Mouse (Mus musculus) NIH3T3 (cell line): ENCODE results near the gene Gm13283.
A peak's percentile ranks its signal among the peaks of the same experiment; 100 is the strongest.
"Not testable (repeated sequence)": the region's sequence is repeated elsewhere in the genome, so short reads cannot be mapped to it uniquely, and the experiment has no call there.

ENCODE experiments used
- DNase-seq: peaks from one replicate; pipeline ENCODE4 v3.0.0-alpha.2; 2012; ENCODE audit warnings: low read depth

The Gm13283 gene

DNA sequence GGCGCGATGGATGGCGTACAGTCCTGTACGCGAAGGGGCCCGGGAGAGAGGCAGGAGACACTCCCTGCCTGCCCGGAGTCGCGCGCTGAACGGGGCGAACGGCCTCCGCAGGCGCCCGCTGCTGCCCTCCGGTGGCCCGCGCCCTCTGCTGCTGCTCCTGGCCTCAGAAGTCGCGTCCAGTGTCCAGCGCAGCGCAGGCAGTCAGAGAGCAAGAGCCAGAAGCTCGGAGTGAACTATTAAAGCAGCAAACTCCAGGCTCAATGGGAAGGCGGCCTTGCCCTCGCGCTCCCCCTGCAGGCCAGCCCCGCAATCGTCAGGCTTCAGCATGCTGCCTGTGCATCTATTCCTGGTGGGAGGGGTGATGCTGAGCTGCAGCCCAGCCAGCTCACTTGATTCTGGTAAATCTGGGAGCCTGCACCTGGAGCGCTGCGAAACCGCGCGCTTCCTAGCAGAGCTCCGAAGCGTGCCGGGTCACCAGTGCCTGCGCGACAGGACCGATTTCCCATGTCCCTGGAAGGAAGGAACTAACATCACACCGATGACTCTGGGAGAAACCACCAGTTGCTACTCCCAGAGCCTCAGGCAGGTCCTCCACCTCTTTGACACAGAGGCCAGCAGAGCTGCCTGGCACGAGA, 3.6 kb downstream of the Gm13283 start:
- peak; percentile 89 for DNase-seq

DNA sequence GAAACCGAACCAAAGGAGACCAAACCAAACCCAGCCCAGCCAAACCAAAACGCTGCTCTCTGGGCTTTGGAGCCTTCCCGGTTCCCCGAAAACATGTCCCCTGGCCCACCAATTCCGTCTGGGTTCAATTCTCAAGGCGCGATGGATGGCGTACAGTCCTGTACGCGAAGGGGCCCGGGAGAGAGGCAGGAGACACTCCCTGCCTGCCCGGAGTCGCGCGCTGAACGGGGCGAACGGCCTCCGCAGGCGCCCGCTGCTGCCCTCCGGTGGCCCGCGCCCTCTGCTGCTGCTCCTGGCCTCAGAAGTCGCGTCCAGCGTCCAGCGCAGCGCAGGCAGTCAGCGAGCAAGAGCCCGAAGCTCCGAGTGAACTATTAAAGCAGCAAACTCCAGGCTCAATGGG, 13.6 kb downstream of the Gm13283 start, which contains the start of gene Gm13290:
Gene Gm13290 (plus strand): TSS at position 301 of the 400 bp plus-strand sequence.
- not testable (repeated sequence) for DNase-seq

DNA sequence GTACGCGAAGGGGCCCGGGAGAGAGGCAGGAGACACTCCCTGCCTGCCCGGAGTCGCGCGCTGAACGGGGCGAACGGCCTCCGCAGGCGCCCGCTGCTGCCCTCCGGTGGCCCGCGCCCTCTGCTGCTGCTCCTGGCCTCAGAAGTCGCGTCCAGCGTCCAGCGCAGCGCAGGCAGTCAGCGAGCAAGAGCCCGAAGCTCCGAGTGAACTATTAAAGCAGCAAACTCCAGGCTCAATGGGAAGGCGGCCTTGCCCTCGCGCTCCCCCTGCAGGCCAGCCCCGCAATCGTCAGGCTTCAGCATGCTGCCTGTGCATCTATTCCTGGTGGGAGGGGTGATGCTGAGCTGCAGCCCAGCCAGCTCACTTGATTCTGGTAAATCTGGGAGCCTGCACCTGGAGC, 16.7 kb downstream of the Gm13283 start, which contains the start of gene Gm13289:
Gene Gm13289 (plus strand): TSS at position 301 of the 400 bp plus-strand sequence.
- not testable (repeated sequence) for DNase-seq

DNA sequence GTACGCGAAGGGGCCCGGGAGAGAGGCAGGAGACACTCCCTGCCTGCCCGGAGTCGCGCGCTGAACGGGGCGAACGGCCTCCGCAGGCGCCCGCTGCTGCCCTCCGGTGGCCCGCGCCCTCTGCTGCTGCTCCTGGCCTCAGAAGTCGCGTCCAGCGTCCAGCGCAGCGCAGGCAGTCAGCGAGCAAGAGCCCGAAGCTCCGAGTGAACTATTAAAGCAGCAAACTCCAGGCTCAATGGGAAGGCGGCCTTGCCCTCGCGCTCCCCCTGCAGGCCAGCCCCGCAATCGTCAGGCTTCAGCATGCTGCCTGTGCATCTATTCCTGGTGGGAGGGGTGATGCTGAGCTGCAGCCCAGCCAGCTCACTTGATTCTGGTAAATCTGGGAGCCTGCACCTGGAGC, 19.6 kb downstream of the Gm13283 start, which contains the start of gene Gm13272:
Gene Gm13272 (plus strand): TSS at position 301 of the 400 bp plus-strand sequence.
- DNase-seq, result not testable (repeated sequence)

DNA sequence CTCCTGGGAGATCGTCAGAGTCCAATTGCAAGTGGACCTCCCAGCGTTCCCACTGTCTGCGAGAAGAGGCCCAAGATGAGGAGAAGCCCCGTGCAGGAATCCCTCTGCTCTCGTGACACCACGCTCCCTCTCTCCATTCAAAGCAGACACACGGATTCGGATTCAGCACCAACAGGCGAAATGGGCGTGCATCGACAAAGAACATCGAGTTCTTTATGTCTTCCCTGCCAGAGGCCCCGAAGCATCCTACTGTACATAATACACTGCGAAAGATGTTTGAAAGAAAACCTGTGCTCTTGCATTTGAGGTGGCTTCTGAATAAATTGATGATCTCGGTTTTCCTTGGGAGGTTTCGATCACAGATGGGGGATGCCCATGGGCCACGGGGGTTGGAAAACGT, 20.4 kb downstream of the Gm13283 start:
- DNase-seq, result not testable (repeated sequence)

DNA sequence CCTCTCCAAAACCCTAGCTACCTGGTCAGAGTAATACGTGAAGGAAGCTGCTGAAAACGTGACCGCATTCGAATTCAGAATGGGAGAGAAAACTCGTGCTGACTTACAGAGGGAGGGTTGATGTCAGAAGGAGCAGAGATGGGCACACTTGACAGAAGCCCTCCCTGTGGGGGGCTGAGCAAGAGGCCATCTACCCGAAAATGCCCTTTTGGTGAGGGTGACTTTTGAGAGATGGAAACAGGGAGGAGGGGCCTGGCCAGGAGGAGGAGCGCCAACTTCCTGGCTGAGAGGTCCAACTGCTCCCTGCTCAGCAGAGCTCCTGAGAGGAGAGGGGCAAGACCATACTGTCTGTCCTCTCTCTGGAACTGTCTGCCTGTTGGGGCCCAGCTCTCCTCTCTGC, 21.9 kb downstream of the Gm13283 start, which contains the start of gene Ifnz:
Gene Ifnz (plus strand): TSS at position 301 of the 400 bp plus-strand sequence.
- not testable (repeated sequence) for DNase-seq

DNA sequence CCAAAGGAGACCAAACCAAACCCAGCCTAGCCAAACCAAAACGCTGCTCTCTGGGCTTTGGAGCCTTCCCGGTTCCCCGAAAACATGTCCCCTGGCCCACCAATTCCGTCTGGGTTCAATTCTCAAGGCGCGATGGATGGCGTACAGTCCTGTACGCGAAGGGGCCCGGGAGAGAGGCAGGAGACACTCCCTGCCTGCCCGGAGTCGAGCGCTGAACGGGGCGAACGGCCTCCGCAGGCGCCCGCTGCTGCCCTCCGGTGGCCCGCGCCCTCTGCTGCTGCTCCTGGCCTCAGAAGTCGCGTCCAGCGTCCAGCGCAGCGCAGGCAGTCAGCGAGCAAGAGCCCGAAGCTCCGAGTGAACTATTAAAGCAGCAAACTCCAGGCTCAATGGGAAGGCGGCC, 22.4 kb downstream of the Gm13283 start:
- not testable (repeated sequence) for DNase-seq

DNA sequence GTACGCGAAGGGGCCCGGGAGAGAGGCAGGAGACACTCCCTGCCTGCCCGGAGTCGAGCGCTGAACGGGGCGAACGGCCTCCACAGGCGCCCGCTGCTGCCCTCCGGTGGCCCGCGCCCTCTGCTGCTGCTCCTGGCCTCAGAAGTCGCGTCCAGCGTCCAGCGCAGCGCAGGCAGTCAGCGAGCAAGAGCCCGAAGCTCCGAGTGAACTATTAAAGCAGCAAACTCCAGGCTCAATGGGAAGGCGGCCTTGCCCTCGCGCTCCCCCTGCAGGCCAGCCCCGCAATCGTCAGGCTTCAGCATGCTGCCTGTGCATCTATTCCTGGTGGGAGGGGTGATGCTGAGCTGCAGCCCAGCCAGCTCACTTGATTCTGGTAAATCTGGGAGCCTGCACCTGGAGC, 25.5 kb downstream of the Gm13283 start, which contains the start of gene Gm13276:
Gene Gm13276 (plus strand): TSS at position 301 of the 400 bp plus-strand sequence.
- DNase-seq, result not testable (repeated sequence)

DNA sequence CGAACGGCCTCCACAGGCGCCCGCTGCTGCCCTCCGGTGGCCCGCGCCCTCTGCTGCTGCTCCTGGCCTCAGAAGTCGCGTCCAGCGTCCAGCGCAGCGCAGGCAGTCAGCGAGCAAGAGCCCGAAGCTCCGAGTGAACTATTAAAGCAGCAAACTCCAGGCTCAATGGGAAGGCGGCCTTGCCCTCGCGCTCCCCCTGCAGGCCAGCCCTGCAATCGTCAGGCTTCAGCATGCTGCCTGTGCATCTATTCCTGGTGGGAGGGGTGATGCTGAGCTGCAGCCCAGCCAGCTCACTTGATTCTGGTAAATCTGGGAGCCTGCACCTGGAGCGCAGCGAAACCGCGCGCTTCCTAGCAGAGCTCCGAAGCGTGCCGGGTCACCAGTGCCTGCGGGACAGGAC, 28.5 kb downstream of the Gm13283 start, which contains the start of gene Gm13277:
Gene Gm13277 (plus strand): TSS at position 231 of the 400 bp plus-strand sequence.
- not testable (repeated sequence) for DNase-seq

DNA sequence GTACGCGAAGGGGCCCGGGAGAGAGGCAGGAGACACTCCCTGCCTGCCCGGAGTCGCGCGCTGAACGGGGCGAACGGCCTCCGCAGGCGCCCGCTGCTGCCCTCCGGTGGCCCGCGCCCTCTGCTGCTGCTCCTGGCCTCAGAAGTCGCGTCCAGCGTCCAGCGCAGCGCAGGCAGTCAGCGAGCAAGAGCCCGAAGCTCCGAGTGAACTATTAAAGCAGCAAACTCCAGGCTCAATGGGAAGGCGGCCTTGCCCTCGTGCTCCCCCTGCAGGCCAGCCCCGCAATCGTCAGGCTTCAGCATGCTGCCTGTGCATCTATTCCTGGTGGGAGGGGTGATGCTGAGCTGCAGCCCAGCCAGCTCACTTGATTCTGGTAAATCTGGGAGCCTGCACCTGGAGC, 31.3 kb downstream of the Gm13283 start, which contains the start of gene Gm13278:
Gene Gm13278 (plus strand): TSS at position 301 of the 400 bp plus-strand sequence.
- DNase-seq, result not testable (repeated sequence)

DNA sequence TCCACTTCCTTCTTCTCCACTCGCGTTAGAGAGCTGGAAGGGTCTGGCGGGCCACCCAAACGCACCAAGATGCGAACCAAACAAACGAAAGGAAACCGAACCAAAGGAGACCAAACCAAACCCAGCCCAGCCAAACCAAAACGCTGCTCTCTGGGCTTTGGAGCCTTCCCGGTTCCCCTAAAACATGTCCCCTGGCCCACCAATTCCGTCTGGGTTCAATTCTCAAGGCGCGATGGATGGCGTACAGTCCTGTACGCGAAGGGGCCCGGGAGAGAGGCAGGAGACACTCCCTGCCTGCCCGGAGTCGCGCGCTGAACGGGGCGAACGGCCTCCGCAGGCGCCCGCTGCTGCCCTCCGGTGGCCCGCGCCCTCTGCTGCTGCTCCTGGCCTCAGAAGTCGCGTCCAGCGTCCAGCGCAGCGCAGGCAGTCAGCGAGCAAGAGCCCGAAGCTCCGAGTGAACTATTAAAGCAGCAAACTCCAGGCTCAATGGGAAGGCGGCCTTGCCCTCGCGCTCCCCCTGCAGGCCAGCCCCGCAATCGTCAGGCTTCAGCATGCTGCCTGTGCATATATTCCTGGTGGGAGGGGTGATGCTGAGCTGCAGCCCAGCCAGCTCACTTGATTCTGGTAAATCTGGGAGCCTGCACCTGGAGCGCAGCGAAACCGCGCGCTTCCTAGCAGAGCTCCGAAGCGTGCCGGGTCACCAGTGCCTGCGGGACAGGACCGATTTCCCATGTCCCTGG, 34.2 kb downstream of the Gm13283 start, which contains the start of gene Gm13275:
Gene Gm13275 (plus strand): TSS at position 552 of the 740 bp plus-strand sequence.
- not testable (repeated sequence) for DNase-seq

DNA sequence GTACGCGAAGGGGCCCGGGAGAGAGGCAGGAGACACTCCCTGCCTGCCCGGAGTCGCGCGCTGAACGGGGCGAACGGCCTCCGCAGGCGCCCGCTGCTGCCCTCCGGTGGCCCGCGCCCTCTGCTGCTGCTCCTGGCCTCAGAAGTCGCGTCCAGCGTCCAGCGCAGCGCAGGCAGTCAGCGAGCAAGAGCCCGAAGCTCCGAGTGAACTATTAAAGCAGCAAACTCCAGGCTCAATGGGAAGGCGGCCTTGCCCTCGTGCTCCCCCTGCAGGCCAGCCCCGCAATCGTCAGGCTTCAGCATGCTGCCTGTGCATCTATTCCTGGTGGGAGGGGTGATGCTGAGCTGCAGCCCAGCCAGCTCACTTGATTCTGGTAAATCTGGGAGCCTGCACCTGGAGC, 37.2 kb downstream of the Gm13283 start, which contains the start of gene Gm13279:
Gene Gm13279 (plus strand): TSS at position 301 of the 400 bp plus-strand sequence.
- DNase-seq, result not testable (repeated sequence)

DNA sequence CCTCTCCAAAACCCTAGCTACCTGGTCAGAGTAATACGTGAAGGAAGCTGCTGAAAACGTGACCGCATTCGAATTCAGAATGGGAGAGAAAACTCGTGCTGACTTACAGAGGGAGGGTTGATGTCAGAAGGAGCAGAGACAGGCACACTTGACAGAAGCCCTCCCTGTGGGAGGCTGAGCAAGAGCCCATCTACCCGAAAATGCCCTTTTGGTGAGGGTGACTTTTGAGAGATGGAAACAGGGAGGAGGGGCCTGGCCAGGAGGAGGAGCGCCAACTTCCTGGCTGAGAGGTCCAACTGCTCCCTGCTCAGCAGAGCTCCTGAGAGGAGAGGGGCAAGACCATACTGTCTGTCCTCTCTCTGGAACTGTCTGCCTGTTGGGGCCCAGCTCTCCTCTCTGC, 39.4 kb downstream of the Gm13283 start, which contains the start of gene Gm13285:
Gene Gm13285 (plus strand): TSS at position 301 of the 400 bp plus-strand sequence.
- DNase-seq, result not testable (repeated sequence)

DNA sequence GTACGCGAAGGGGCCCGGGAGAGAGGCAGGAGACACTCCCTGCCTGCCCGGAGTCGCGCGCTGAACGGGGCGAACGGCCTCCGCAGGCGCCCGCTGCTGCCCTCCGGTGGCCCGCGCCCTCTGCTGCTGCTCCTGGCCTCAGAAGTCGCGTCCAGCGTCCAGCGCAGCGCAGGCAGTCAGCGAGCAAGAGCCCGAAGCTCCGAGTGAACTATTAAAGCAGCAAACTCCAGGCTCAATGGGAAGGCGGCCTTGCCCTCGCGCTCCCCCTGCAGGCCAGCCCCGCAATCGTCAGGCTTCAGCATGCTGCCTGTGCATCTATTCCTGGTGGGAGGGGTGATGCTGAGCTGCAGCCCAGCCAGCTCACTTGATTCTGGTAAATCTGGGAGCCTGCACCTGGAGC, 43.0 kb downstream of the Gm13283 start, which contains the start of gene Gm13287:
Gene Gm13287 (plus strand): TSS at position 301 of the 400 bp plus-strand sequence.
- DNase-seq, result not testable (repeated sequence)

DNA sequence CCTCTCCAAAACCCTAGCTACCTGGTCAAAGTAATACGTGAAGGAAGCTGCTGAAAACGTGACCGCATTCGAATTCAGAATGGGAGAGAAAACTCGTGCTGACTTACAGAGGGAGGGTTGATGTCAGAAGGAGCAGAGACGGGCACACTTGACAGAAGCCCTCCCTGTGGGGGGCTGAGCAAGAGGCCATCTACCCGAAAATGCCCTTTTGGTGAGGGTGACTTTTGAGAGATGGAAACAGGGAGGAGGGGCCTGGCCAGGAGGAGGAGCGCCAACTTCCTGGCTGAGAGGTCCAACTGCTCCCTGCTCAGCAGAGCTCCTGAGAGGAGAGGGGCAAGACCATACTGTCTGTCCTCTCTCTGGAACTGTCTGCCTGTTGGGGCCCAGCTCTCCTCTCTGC, 45.3 kb downstream of the Gm13283 start, which contains the start of gene Gm13288:
Gene Gm13288 (plus strand): TSS at position 301 of the 400 bp plus-strand sequence.
- not testable (repeated sequence) for DNase-seq

DNA sequence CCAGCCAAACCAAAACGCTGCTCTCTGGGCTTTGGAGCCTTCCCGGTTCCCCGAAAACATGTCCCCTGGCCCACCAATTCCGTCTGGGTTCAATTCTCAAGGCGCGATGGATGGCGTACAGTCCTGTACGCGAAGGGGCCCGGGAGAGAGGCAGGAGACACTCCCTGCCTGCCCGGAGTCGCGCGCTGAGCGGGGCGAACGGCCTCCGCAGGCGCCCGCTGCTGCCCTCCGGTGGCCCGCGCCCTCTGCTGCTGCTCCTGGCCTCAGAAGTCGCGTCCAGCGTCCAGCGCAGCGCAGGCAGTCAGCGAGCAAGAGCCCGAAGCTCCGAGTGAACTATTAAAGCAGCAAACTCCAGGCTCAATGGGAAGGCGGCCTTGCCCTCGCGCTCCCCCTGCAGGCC, 45.8 kb downstream of the Gm13283 start:
- DNase-seq, result not testable (repeated sequence)
